Mouse (Mus musculus) heart, embryonic 14.5 days (tissue): ENCODE measurements around the gene Btnl2. TPM values are rescaled to one million over a fixed set of nuclear protein-coding genes. Genes with fewer than 3 reads are reported as not detected.

Source experiments
- ATAC-seq: fragments of 200-750 bp; cut with Nextera tagmentation; 2 replicates; pipeline ENCODE4 v1.8.0; 2017; ENCODE audit warnings: low read depth, moderate TSS enrichment; ENCODE audit not compliant: insufficient number of reproducible peaks, insufficient read depth, low FRiP score
- H3K27ac ChIP-seq, 2 experiments: fragments of 200-500 bp in 1 of 2; fragments of 300-500 bp in 1 of 2; sonication (generic) in 1 of 2; replicated peaks in 1 of 2; 2 replicates each; pipeline ENCODE4 v1.5.1; 2012 to 2014; ENCODE audit warnings: low read depth in 2 of 2, low read length in 2 of 2, control low read depth in 1 of 2, mild to moderate bottlenecking in 1 of 2, mixed read lengths in 1 of 2; ENCODE audit not compliant: control insufficient read depth in 1 of 2, insufficient read depth in 1 of 2
- H3K27me3 ChIP-seq: fragments of 300-500 bp; sonication (generic); 2 replicates; pipeline ENCODE4 v1.6.1; 2014; ENCODE audit warnings: mild to moderate bottlenecking, low read length, control low read depth; ENCODE audit not compliant: control insufficient read depth, insufficient read depth
- H3K36me3 ChIP-seq: fragments of 300-500 bp; sonication (generic); 2 replicates; pipeline ENCODE4 v1.6.1; 2014; ENCODE audit warnings: mild to moderate bottlenecking, control low read depth, low read length, mixed read lengths; ENCODE audit not compliant: control insufficient read depth, insufficient read depth
- H3K4me1 ChIP-seq, 2 experiments: fragments of 200-500 bp in 1 of 2; fragments of 300-500 bp in 1 of 2; sonication (generic) in 1 of 2; 2 replicates each; pipeline ENCODE4 v1.6.1; 2012 to 2014; ENCODE audit warnings: low read length in 2 of 2, control low read depth in 1 of 2, mixed read lengths in 1 of 2; ENCODE audit not compliant: control insufficient read depth in 2 of 2, insufficient read depth in 2 of 2
- H3K4me2 ChIP-seq: fragments of 300-500 bp; sonication (generic); 2 replicates; pipeline ENCODE4 v1.6.1; 2014; ENCODE audit warnings: mild to moderate bottlenecking, low read length
- H3K4me3 ChIP-seq, 2 experiments: fragments of 200-500 bp in 1 of 2; fragments of 300-500 bp in 1 of 2; sonication (generic) in 1 of 2; 2 replicates each; pipeline ENCODE4 v1.5.1; 2012 to 2014; ENCODE audit warnings: low read length in 2 of 2, mild to moderate bottlenecking in 2 of 2, control low read depth in 1 of 2, low read depth in 1 of 2, moderate library complexity in 1 of 2; ENCODE audit not compliant: control insufficient read depth in 1 of 2, insufficient read depth in 1 of 2
- H3K9ac ChIP-seq: fragments of 300-500 bp; sonication (generic); 2 replicates; pipeline ENCODE4 v1.6.1; 2014; ENCODE audit warnings: mild to moderate bottlenecking, low read length
- H3K9me3 ChIP-seq: fragments of 300-500 bp; sonication (generic); 2 replicates; pipeline ENCODE4 v1.6.1; 2016; ENCODE audit warnings: low read length, control low read depth; ENCODE audit not compliant: control insufficient read depth
- WGBS: fragments of 180-500 bp; shearing (Covaris S2); extraction: QIAGEN DNeasy Blood & Tissue Kit; methylation state at CpG from one replicate; pipeline ENCODE4 v1.1.7; 2014; 5-methylcytosine and 5-hydroxymethylcytosine counted together
- polyA plus RNA-seq: library from polyadenylated mRNA; unstranded; fragments of >200 nt; fragmentation: Nextera tagmentation; extraction: Ambion mirVana; gene quantifications from 2 replicates; pipeline ENCODE4 v1.2.1, GENCODE M21; 2014

The Btnl2 gene
- polyA plus RNA-seq, 1 experiment from 2014 or later = not detected

- Histone ChIP-seq H3K9ac (no peak overlapping the region), H3K9me3 (no peaks in the 10 kb centered on the region), H3K4me3 (no peak overlapping the region), H3K27ac (no peak overlapping the region), H3K27me3 (no peaks in the 10 kb centered on the region), H3K4me1 (no peaks in the 10 kb centered on the region), H3K4me2 (no peak overlapping the region), H3K36me3 (no peaks in the 10 kb centered on the region)
- 61% methylated on average over 6 of the region's 6 CpGs for WGBS
- no peak for ATAC-seq
Measured at GRCm38 (mm10) chr17:34347606-34348308, 6.9 kb upstream of the Btnl2 start.

- H3K4me1 ChIP-seq = no peaks in the 10 kb centered on the region
- WGBS = 4% methylated on average over 4 of the region's 4 CpGs
Measured at GRCm38 (mm10) chr17:34349429-34349828, 5.2 kb upstream of the Btnl2 start.

GRCm38 (mm10) chr17:34354940-34355339, 318 bp downstream of the Btnl2 start:
- Histone ChIP-seq H3K9ac (no peak overlapping the region), H3K27me3 (no peaks in the 10 kb centered on the region), H3K4me3 (no peak overlapping the region), H3K4me1 (no peaks in the 10 kb centered on the region), H3K4me2 (no peak overlapping the region), H3K36me3 (no peaks in the 10 kb centered on the region), H3K27ac (no peak overlapping the region), H3K9me3 (no peaks in the 10 kb centered on the region)
- no peak for ATAC-seq
- 67% methylated on average over 1 of the region's 1 CpGs for WGBS

More at GRCm38 (mm10) chr17:34349429-34349828, 5.2 kb upstream of the Btnl2 start:
- Histone ChIP-seq H3K27ac (no peak overlapping the region), H3K27me3 (no peaks in the 10 kb centered on the region), H3K36me3 (no peaks in the 10 kb centered on the region), H3K9me3 (no peaks in the 10 kb centered on the region), H3K9ac (no peak overlapping the region), H3K4me2 (no peak overlapping the region), H3K4me3 (no peak overlapping the region)
- ATAC-seq = no peak

- no peak overlapping the region for H3K9ac ChIP-seq
- H3K36me3 ChIP-seq = no peaks in the 10 kb centered on the region
- H3K9me3 ChIP-seq = no peaks in the 10 kb centered on the region
- no peak for ATAC-seq
- H3K4me2 ChIP-seq = no peak overlapping the region
- H3K4me3 ChIP-seq = no peak overlapping the region
- 78% methylated on average over 15 of the region's 15 CpGs for WGBS
- H3K27ac ChIP-seq = no peak overlapping the region
- no peaks in the 10 kb centered on the region for H3K27me3 ChIP-seq
- H3K4me1 ChIP-seq = no peaks in the 10 kb centered on the region
Measured at GRCm38 (mm10) chr17:34362954-34363546, 8.4 kb downstream of the Btnl2 start.

- Histone ChIP-seq H3K27ac (no peak overlapping the region), H3K36me3 (no peaks in the 10 kb centered on the region), H3K4me3 (no peak overlapping the region), H3K4me1 (no peaks in the 10 kb centered on the region), H3K9ac (no peak overlapping the region), H3K4me2 (no peak overlapping the region), H3K27me3 (no peaks in the 10 kb centered on the region), H3K9me3 (no peaks in the 10 kb centered on the region)
- WGBS = 80% methylated on average over 3 of the region's 3 CpGs
- no peak for ATAC-seq
Measured at GRCm38 (mm10) chr17:34363676-34364310, 9.2 kb downstream of the Btnl2 start.

DNA sequence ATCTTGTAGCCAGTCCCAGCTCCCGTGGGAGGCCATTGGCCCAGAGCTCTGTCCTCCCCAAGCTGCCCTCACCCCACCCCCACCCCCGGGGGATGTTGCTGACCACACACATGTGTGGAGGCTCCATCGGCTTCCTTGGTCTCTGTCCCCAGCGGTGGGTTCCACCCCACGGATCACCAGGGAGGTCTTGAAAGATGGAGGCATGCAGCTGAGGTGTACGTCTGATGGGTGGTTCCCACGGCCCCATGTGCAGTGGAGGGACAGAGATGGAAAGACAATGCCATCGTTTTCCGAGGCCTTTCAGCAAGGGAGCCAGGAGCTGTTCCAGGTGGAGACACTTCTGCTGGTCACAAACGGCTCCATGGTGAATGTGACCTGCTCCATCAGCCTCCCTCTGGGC, 10.4 kb downstream of the Btnl2 start:
- Histone ChIP-seq H3K36me3 (no peaks in the 10 kb centered on the region), H3K27me3 (no peaks in the 10 kb centered on the region), H3K4me3 (no peak overlapping the region), H3K4me1 (no peaks in the 10 kb centered on the region), H3K4me2 (no peak overlapping the region), H3K9ac (no peak overlapping the region), H3K27ac (no peak overlapping the region), H3K9me3 (no peaks in the 10 kb centered on the region)
- WGBS = 62% methylated on average over 10 of the region's 10 CpGs
- no peak for ATAC-seq

GRCm38 (mm10) chr17:34370563-34370962, 15.9 kb downstream of the Btnl2 start:
- Histone ChIP-seq H3K27me3 (no peaks in the 10 kb centered on the region), H3K4me3 (no peak overlapping the region), H3K27ac (no peak overlapping the region), H3K36me3 (no peaks in the 10 kb centered on the region), H3K9ac (no peak overlapping the region), H3K4me1 (no peaks in the 10 kb centered on the region), H3K9me3 (no peaks in the 10 kb centered on the region), H3K4me2 (no peak overlapping the region)
- no peak for ATAC-seq
- WGBS = 52% methylated on average over 4 of the region's 4 CpGs
